Mouse (Mus musculus): ENCODE data around the gene Ubp1.

DNA sequence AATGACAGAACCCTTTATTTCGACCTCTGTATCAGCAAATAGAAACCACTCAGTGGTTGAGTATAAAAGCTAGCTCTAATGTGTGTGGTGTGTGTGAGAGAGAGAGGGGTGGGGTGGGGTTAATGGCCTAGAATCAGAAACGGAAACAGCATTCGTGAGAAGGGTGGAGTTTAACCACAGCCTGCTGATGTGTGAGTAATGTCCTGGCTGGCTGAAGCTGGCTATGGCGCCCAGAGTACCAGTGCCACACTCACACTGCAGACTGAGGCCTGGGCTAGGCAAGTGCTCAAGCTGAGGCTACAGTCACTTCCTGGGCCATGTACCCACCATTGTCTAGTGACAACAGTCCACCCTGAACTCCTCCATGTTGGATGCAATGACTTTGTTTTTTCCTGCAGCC lies 85.7 kb downstream of the Ubp1 start:
- no peak for TF ChIP-seq CTCF (conservative IDR thresholded peaks at IDR 0.05; ENCODE audit: low read length)
- no peak for TF ChIP-seq POU5F1 (IDR thresholded peaks at IDR 0.05; ENCODE audit: borderline replicate concordance, low read length)
- TF ChIP-seq NANOG (IDR thresholded peaks at IDR 0.05; ENCODE audit: borderline replicate concordance, low read length): no peak
